8 mouse cellular contexts compared by ENCODE assay signal in the genomic region with DNA sequence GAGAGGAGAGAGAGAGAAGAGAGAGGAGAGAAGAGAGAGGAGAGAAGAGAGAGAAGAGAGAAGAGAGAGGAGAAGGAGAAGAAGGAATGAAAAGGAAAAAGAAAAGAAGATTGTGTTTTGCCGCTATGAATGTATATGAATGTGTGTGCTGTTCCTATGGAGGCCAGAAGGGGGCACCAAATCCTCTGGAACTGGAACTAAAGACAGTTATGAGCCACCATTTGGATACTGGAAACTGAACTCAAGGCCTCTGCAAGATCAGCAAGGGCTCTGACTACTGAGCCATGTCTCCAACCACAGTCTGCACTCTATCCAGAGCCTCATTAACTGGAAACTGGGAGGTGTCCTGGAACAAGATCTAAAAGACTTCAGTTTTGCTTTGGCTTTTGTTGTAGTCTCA. TPM values are rescaled to one million over a fixed set of nuclear protein-coding genes. Genes with fewer than 3 reads are reported as not detected.
A peak's percentile ranks its signal among the peaks of the same experiment; 100 is the strongest.
DNase-seq lines count a peak whose midpoint lies in the region; ATAC-seq and TF ChIP-seq lines count a peak whose summit lies in the region.

No protein-coding gene starts in this region.

- H3K4me1 ChIP-seq in embryonic facial prominence, embryonic 11.5 days (ENCODE audit: control insufficient read depth, insufficient read depth, low read length), result no peaks in the 10 kb centered on the region; the same call in 1 of the 2 replicates

- peaks cover 3% of the 10 kb centered on the region for H3K36me3 ChIP-seq in embryonic facial prominence, embryonic 11.5 days (replicated peaks; ENCODE audit: control insufficient read depth, insufficient read depth, low read depth, low read length)

- peak; percentile 60 for TF ChIP-seq CTCF in left cerebral cortex, adult 2 months (IDR thresholded peaks at IDR 0.05)

- H3K27ac ChIP-seq in left cerebral cortex, adult 2 months, result no peak overlapping the region
- H3K27ac ChIP-seq in embryonic facial prominence, embryonic 11.5 days (replicated peaks; ENCODE audit: low read depth, low read length), result no peak overlapping the region

- no peak overlapping the region for H3K9ac ChIP-seq in embryonic facial prominence, embryonic 11.5 days (replicated peaks; ENCODE audit: low read length)

- no peak for DNase-seq in left cerebral cortex, adult 2 months (ENCODE audit: extremely low spot score in 1 of 2, low spot score in 2 of 2)
- DNase-seq in left cerebral cortex, postnatal 14 days (ENCODE audit: low spot score in 2 of 2), result no peak
- peak; percentile 58 for DNase-seq in MN1 (ENCODE audit: low spot score)
- peak; percentile 68 for DNase-seq in embryonic facial prominence, embryonic 11.5 days (ENCODE audit: low spot score)
- DNase-seq in ovary, postnatal 14 days (ENCODE audit: low spot score), result no peak
- no peak for DNase-seq in cerebellum, postnatal 4 days (ENCODE audit: low spot score in 2 of 2)
- DNase-seq in gastrocnemius, postnatal 14 days, result no peak

- ATAC-seq in embryonic facial prominence, embryonic 11.5 days (replicated peaks; ENCODE audit: insufficient number of reproducible peaks, low FRiP score, low TSS enrichment, low read depth), result no peak
- ATAC-seq in megakaryocyte, adult 5-6 weeks (ENCODE audit: poor library complexity, severe bottlenecking), result peak; percentile 72

- H3K9me3 ChIP-seq in embryonic facial prominence, embryonic 11.5 days (replicated peaks; ENCODE audit: control insufficient read depth, low read length), result no peaks in the 10 kb centered on the region

- intact Hi-C loops in left cerebral cortex, adult 2 months (cut with DNase I), result loop anchor here (2.0 kb wide), 1 partner anchor 44 kb away; a partner anchor contains a TSS
- intact Hi-C loops in left cerebral cortex, postnatal 14 days (cut with DNase I), result loop anchor here (5.0 kb wide), 1 partner anchor 40 kb away; no protein-coding TSS in a partner anchor
- intact Hi-C loops in gastrocnemius, postnatal 14 days (cut with DNase I; ENCODE audit: low total_unique reads), result loop anchor here (10.0 kb wide), 1 partner anchor 138 kb away; no protein-coding TSS in a partner anchor

- H3K4me2 ChIP-seq in embryonic facial prominence, embryonic 11.5 days (ENCODE audit: low read depth, low read length), result no peak overlapping the region

- WGBS in embryonic facial prominence, embryonic 11.5 days, result 65% methylated on average over 1 of the region's 1 CpGs

- no peak overlapping the region for H3K4me3 ChIP-seq in left cerebral cortex, adult 2 months
- no peak overlapping the region for H3K4me3 ChIP-seq in embryonic facial prominence, embryonic 11.5 days (ENCODE audit: low read depth, low read length)

- no peaks in the 10 kb centered on the region for H3K27me3 ChIP-seq in embryonic facial prominence, embryonic 11.5 days (ENCODE audit: control insufficient read depth, insufficient read depth, low read length)

RNA-seq across cellular contexts. Expression of a gene that starts 31.3 kb away (rescaled TPM):
- 1 to 10 TPM; 1.3 to 1.8 TPM for total RNA-seq in left cerebral cortex, adult 2 months (2021)
- total RNA-seq in left cerebral cortex, postnatal 14 days (2021), result 1 to 10 TPM; 1.7 to 2.2 TPM
- polyA plus RNA-seq in embryonic facial prominence, embryonic 11.5 days (2014; fragmentation: Nextera tagmentation; extraction: Ambion mirVana), result 0.08 and 0.10 TPM in 2 replicates
- not detected in 2 replicates for total RNA-seq in megakaryocyte, adult 5-6 weeks (2015)
- total RNA-seq in megakaryocyte, adult 5-6 weeks (2017), result not detected in 2 replicates
- total RNA-seq in gastrocnemius, postnatal 14 days (2021), result not detected

RNA-seq across cellular contexts. Expression of a gene that starts 32.1 kb away (rescaled TPM):
- 100 to 1,000 TPM; 111 to 119 TPM for total RNA-seq in left cerebral cortex, adult 2 months (2021)
- total RNA-seq in left cerebral cortex, postnatal 14 days (2021), result 10 to 100 TPM; 95.4 to 99.5 TPM
- polyA plus RNA-seq in embryonic facial prominence, embryonic 11.5 days (2014; fragmentation: Nextera tagmentation; extraction: Ambion mirVana), result 42.0 and 44.1 TPM in 2 replicates
- total RNA-seq in megakaryocyte, adult 5-6 weeks (2015), result 0.27 and 0.89 TPM in 2 replicates
- 0.12 and 1.1 TPM in 2 replicates for total RNA-seq in megakaryocyte, adult 5-6 weeks (2017)
- total RNA-seq in gastrocnemius, postnatal 14 days (2021), result 10 to 100 TPM; 18.4 to 20.8 TPM

RNA-seq across cellular contexts. Expression of a gene that starts 43.3 kb away (rescaled TPM):
- total RNA-seq in left cerebral cortex, adult 2 months (2021), result 10 to 100 TPM in 1 of 2 experiments, 1 to 10 TPM in 1; 10.0 to 11.4 TPM
- 10 to 100 TPM; 11.3 to 13.4 TPM for total RNA-seq in left cerebral cortex, postnatal 14 days (2021)
- 17.1 and 17.6 TPM in 2 replicates for polyA plus RNA-seq in embryonic facial prominence, embryonic 11.5 days (2014; fragmentation: Nextera tagmentation; extraction: Ambion mirVana)
- total RNA-seq in megakaryocyte, adult 5-6 weeks (2015), result 7.9 and 10.1 TPM in 2 replicates
- total RNA-seq in megakaryocyte, adult 5-6 weeks (2017), result 11.4 and 16.3 TPM in 2 replicates
- total RNA-seq in gastrocnemius, postnatal 14 days (2021), result 10 to 100 TPM; 13.3 to 13.6 TPM

Comparison
In these comparisons a context has a peak if more than half of its experiments do, and no peak if none do; other contexts are left out.
1. DNase-seq: peak in MN1 (single experiment) and embryonic facial prominence, embryonic 11.5 days (single experiment); none in left cerebral cortex, adult 2 months (0 of 2), left cerebral cortex, postnatal 14 days (0 of 2), ovary, postnatal 14 days (single experiment), cerebellum, postnatal 4 days (0 of 2) and gastrocnemius, postnatal 14 days (single experiment).
2. RNA of a gene that starts 32.1 kb away (total RNA-seq): 111 to 119 TPM in left cerebral cortex, adult 2 months, 95.4 to 99.5 TPM in left cerebral cortex, postnatal 14 days and 18.4 to 20.8 TPM in gastrocnemius, postnatal 14 days; 0.12 to 1.1 TPM in megakaryocyte, adult 5-6 weeks; every median in the first group is over 4 times any median in the second.